8 mouse cellular contexts compared by ENCODE assay signal in genomic region chr14:33978604-33979059, GRCm38 (mm10). TPM values are rescaled to one million over a fixed set of nuclear protein-coding genes. Genes with fewer than 3 reads are reported as not detected.
DNase-seq lines count a peak whose midpoint lies in the region; ATAC-seq and TF ChIP-seq lines count a peak whose summit lies in the region.

Gene Zfp488 (minus strand): TSS chr14:33978764.

- peak within 1 kb of the TSS; percentile 26 for H3K4me3 ChIP-seq in kidney, postnatal 0 days (replicated peaks; ENCODE audit: low read depth, low read length)
- peak within 1 kb of the TSS; percentile 29 for H3K4me3 ChIP-seq in forebrain, embryonic 14.5 days (ENCODE audit: low read depth, low read length)

- peak within 1 kb of the TSS; percentile 65 for H3K4me2 ChIP-seq in kidney, postnatal 0 days (ENCODE audit: low read length)
- H3K4me2 ChIP-seq in forebrain, embryonic 14.5 days (ENCODE audit: low read length), result peak within 1 kb of the TSS; percentile 66

- H3K27ac ChIP-seq in kidney, postnatal 0 days, result no peak within 1 kb of the TSS
- no peak within 1 kb of the TSS for H3K27ac ChIP-seq in forebrain, embryonic 14.5 days (ENCODE audit: low read depth, low read length)

- DNase-seq in kidney, postnatal 0 days (ENCODE audit: low spot score), result peak; percentile 18
- DNase-seq in kidney, adult 11 months, result no peak
- peak; percentile 30 for DNase-seq in brain, adult 2 months (ENCODE audit: low read depth, low spot score)
- DNase-seq in forebrain, embryonic 14.5 days (ENCODE audit: low spot score), result peak; percentile 52
- DNase-seq in mesoderm, embryonic 11.5 days (ENCODE audit: low read depth, low spot score), result peak; percentile 60
- DNase-seq in thymus, postnatal 36 days, result no peak
- no peak for DNase-seq in spleen, postnatal 36 days (ENCODE audit: low spot score in 2 of 2)
- no peak for DNase-seq in layer of hippocampus, adult 11-12 months (ENCODE audit: low spot score)

- H3K36me3 ChIP-seq in kidney, postnatal 0 days (ENCODE audit: insufficient read depth, low read length), result no peaks in the 10 kb centered on the region
- H3K36me3 ChIP-seq in forebrain, embryonic 14.5 days (ENCODE audit: control insufficient read depth, insufficient read depth, low read length), result no peaks in the 10 kb centered on the region

- no peak for TF ChIP-seq CTCF in kidney, postnatal 0 days (IDR thresholded peaks at IDR 0.05; ENCODE audit: low read depth)

- H3K4me1 ChIP-seq in kidney, postnatal 0 days (replicated peaks; ENCODE audit: insufficient read depth, low read length), result 0 out of 2 replicates have a peak, but pooled peaks cover 5% of the 10 kb centered on the region
- H3K4me1 ChIP-seq in forebrain, embryonic 14.5 days (ENCODE audit: control insufficient read depth, insufficient read depth, low read length), result peaks cover 5% of the 10 kb centered on the region; the same call in 1 of the 2 replicates

- no peaks in the 10 kb centered on the region for H3K27me3 ChIP-seq in kidney, postnatal 0 days (ENCODE audit: insufficient read depth, low read length)
- H3K27me3 ChIP-seq in forebrain, embryonic 14.5 days (replicated peaks; ENCODE audit: control insufficient read depth, insufficient read depth, low read length), result no peaks in the 10 kb centered on the region

- H3K9ac ChIP-seq in kidney, postnatal 0 days (ENCODE audit: low read depth, low read length), result 0 out of 2 replicates have a peak within 1 kb of the TSS, but pooled peaks have one; percentile 18
- H3K9ac ChIP-seq in forebrain, embryonic 14.5 days (ENCODE audit: low read length), result peak within 1 kb of the TSS; percentile 37; the same call in 1 of the 2 replicates

- H3K9me3 ChIP-seq in kidney, postnatal 0 days (replicated peaks; ENCODE audit: low read length), result no peaks in the 10 kb centered on the region
- no peaks in the 10 kb centered on the region for H3K9me3 ChIP-seq in forebrain, embryonic 14.5 days (replicated peaks; ENCODE audit: control insufficient read depth, low read length)

- WGBS in kidney, postnatal 0 days, result 3% methylated on average over 25 of the region's 25 CpGs
- under 1% methylated on average over 22 of the region's 25 CpGs for WGBS in forebrain, embryonic 14.5 days

- no peak for ATAC-seq in kidney, postnatal 0 days (replicated peaks; ENCODE audit: low FRiP score, low read depth)
- peak; percentile 69 for ATAC-seq in forebrain, embryonic 14.5 days

RNA-seq across cellular contexts. Expression of gene Zfp488, which starts in this region (rescaled TPM):
- not detected in 2 replicates for polyA plus RNA-seq in kidney, postnatal 0 days (2015; fragmentation: Nextera tagmentation; extraction: Ambion mirVana)
- 0.09 and 0.15 TPM in 2 replicates for polyA plus RNA-seq in forebrain, embryonic 14.5 days (2014; fragmentation: Nextera tagmentation; extraction: Ambion mirVana)

Comparison
In these comparisons a context has a peak if more than half of its experiments do, and no peak if none do; other contexts are left out.
1. Peak in DNase-seq, H3K4me3 ChIP-seq, H3K9ac ChIP-seq and H3K4me2 ChIP-seq in kidney, postnatal 0 days; RNA of the gene not detected or under 1 TPM.
2. Peak in DNase-seq, ATAC-seq, H3K4me3 ChIP-seq, H3K9ac ChIP-seq and H3K4me2 ChIP-seq in forebrain, embryonic 14.5 days; RNA of the gene not detected or under 1 TPM.
3. DNase-seq: peak in brain, adult 2 months (single experiment) and mesoderm, embryonic 11.5 days (single experiment); none in kidney, adult 11 months (single experiment), thymus, postnatal 36 days (0 of 2), spleen, postnatal 36 days (0 of 2) and layer of hippocampus, adult 11-12 months (single experiment).